In genomic region chr3:96180727-96181477, GRCm38 (mm10) we compare ENCODE assay signal across 8 mouse cellular contexts. TPM values are rescaled to one million over a fixed set of nuclear protein-coding genes. Genes with fewer than 3 reads are reported as not detected.
DNase-seq lines count a peak whose midpoint lies in the region; ATAC-seq and TF ChIP-seq lines count a peak whose summit lies in the region.

Gene Sv2a (plus strand): TSS chr3:96181151.

- under 1% methylated on average over 17 of the region's 23 CpGs for WGBS in embryonic facial prominence, embryonic 13.5 days
- 0% methylated on average over 10 of the region's 23 CpGs for WGBS in hindbrain, embryonic 12.5 days
- 0% methylated on average over 12 of the region's 23 CpGs for WGBS in midbrain, embryonic 13.5 days

- no peaks in the 10 kb centered on the region for H3K9me3 ChIP-seq in embryonic facial prominence, embryonic 13.5 days
- no peaks in the 10 kb centered on the region for H3K9me3 ChIP-seq in hindbrain, embryonic 12.5 days (replicated peaks)
- no peaks in the 10 kb centered on the region for H3K9me3 ChIP-seq in midbrain, embryonic 13.5 days

- peak within 1 kb of the TSS; percentile 79 for H3K9ac ChIP-seq in embryonic facial prominence, embryonic 13.5 days
- H3K9ac ChIP-seq in hindbrain, embryonic 12.5 days, result peak within 1 kb of the TSS; percentile 73
- H3K9ac ChIP-seq in midbrain, embryonic 13.5 days (replicated peaks), result peak within 1 kb of the TSS; percentile 85

- no peak within 1 kb of the TSS for H3K27ac ChIP-seq in gastrocnemius, adult 2 months
- H3K27ac ChIP-seq in embryonic facial prominence, embryonic 13.5 days, result peak within 1 kb of the TSS; percentile 34; the same call in 1 of the 2 replicates
- peak within 1 kb of the TSS; percentile 82 for H3K27ac ChIP-seq in hindbrain, embryonic 12.5 days
- H3K27ac ChIP-seq in midbrain, embryonic 13.5 days, result peak within 1 kb of the TSS; percentile 82

- H3K4me2 ChIP-seq in embryonic facial prominence, embryonic 13.5 days, result peak within 1 kb of the TSS; percentile 81
- peak within 1 kb of the TSS; percentile 75 for H3K4me2 ChIP-seq in hindbrain, embryonic 12.5 days (replicated peaks)
- H3K4me2 ChIP-seq in midbrain, embryonic 13.5 days (replicated peaks), result peak within 1 kb of the TSS; percentile 67

- ATAC-seq in embryonic facial prominence, embryonic 13.5 days (ENCODE audit: insufficient number of reproducible peaks, insufficient read depth, low FRiP score, low TSS enrichment, low read depth), result 0 out of 2 replicates have a peak, but pooled peaks have one; percentile 33
- peak; percentile 68 for ATAC-seq in hindbrain, embryonic 12.5 days (ENCODE audit: low FRiP score)
- ATAC-seq in midbrain, embryonic 13.5 days, result peak; percentile 75

- intact Hi-C loops in gastrocnemius, adult 2 months (cut with DNase I), result no loop called here
- intact Hi-C loops in left cerebral cortex, postnatal 14 days (cut with DNase I), result no loop called here

- no peak for TF ChIP-seq CTCF in gastrocnemius, adult 2 months (IDR thresholded peaks at IDR 0.05)

- no peaks in the 10 kb centered on the region for H3K27me3 ChIP-seq in embryonic facial prominence, embryonic 13.5 days
- H3K27me3 ChIP-seq in hindbrain, embryonic 12.5 days, result no peaks in the 10 kb centered on the region
- no peaks in the 10 kb centered on the region for H3K27me3 ChIP-seq in midbrain, embryonic 13.5 days
- H3K27me3 ChIP-seq in splenic B cell, adult 2 months (ENCODE audit: control insufficient read depth, insufficient read depth, low read length, poor library complexity, severe bottlenecking), result 0 out of 2 replicates have a peak, but pooled peaks cover 2% of the 10 kb centered on the region

- DNase-seq in gastrocnemius, adult 2 months, result peak; percentile 50
- no peak for DNase-seq in gastrocnemius, adult 18-20 months (ENCODE audit: low spot score)
- peak; percentile 79 for DNase-seq in adrenal gland, postnatal 14 days
- DNase-seq in left cerebral cortex, postnatal 14 days (ENCODE audit: low spot score in 2 of 2), result peak; percentile 65 to 74
- peak; percentile 62 for DNase-seq in splenic B cell, adult 2 months (ENCODE audit: low read depth, low spot score)

- H3K36me3 ChIP-seq in embryonic facial prominence, embryonic 13.5 days, result peaks cover 37% of the 10 kb centered on the region
- peaks cover 37% of the 10 kb centered on the region for H3K36me3 ChIP-seq in hindbrain, embryonic 12.5 days
- peaks cover 40% of the 10 kb centered on the region for H3K36me3 ChIP-seq in midbrain, embryonic 13.5 days
- peaks cover 5% of the 10 kb centered on the region; the same call in 1 of the 2 replicates for H3K36me3 ChIP-seq in splenic B cell, adult 2 months (ENCODE audit: control insufficient read depth, insufficient read depth, low read length, poor library complexity, severe bottlenecking)

- peaks cover 28% of the 10 kb centered on the region for H3K4me1 ChIP-seq in embryonic facial prominence, embryonic 13.5 days
- peaks cover 24% of the 10 kb centered on the region for H3K4me1 ChIP-seq in hindbrain, embryonic 12.5 days
- peaks cover 29% of the 10 kb centered on the region for H3K4me1 ChIP-seq in midbrain, embryonic 13.5 days (replicated peaks)

- H3K4me3 ChIP-seq in gastrocnemius, adult 2 months, result peak within 1 kb of the TSS; percentile 69
- peak within 1 kb of the TSS; percentile 62 for H3K4me3 ChIP-seq in embryonic facial prominence, embryonic 13.5 days
- peak within 1 kb of the TSS; percentile 52 for H3K4me3 ChIP-seq in hindbrain, embryonic 12.5 days
- H3K4me3 ChIP-seq in midbrain, embryonic 13.5 days (replicated peaks), result peak within 1 kb of the TSS; percentile 69

RNA-seq across cellular contexts. Expression of gene Sv2a, which starts in this region (rescaled TPM):
- total RNA-seq in gastrocnemius, adult 2 months (2021), result under 1 TPM; 0.25 to 0.26 TPM
- under 1 TPM; 0.17 to 0.21 TPM for total RNA-seq in gastrocnemius, adult 18-20 months (2021)
- 9.0 and 10.4 TPM in 2 replicates for total RNA-seq in adrenal gland, postnatal 14 days (2021)
- polyA plus RNA-seq in embryonic facial prominence, embryonic 13.5 days (2015; fragmentation: Nextera tagmentation; extraction: Ambion mirVana), result 7.6 and 8.7 TPM in 2 replicates
- 44.5 and 44.9 TPM in 2 replicates for polyA plus RNA-seq in hindbrain, embryonic 12.5 days (2016; fragmentation: Nextera tagmentation; extraction: Ambion mirVana)
- 100 to 1,000 TPM; 448 to 477 TPM for total RNA-seq in left cerebral cortex, postnatal 14 days (2021)
- polyA plus RNA-seq in midbrain, embryonic 13.5 days (2015; fragmentation: Nextera tagmentation; extraction: Ambion mirVana), result 68.3 and 72.0 TPM in 2 replicates

Comparison
In these comparisons a context has a peak if more than half of its experiments do, and no peak if none do; other contexts are left out.
1. RNA of gene Sv2a (total RNA-seq): 448 to 477 TPM in left cerebral cortex, postnatal 14 days; 9.0 to 10.4 TPM in adrenal gland, postnatal 14 days, 0.25 to 0.26 TPM in gastrocnemius, adult 2 months and 0.17 to 0.21 TPM in gastrocnemius, adult 18-20 months; every median in the first group is over 10 times any median in the second.
2. Peak in DNase-seq and H3K4me3 ChIP-seq in gastrocnemius, adult 2 months; RNA of the gene not detected or under 1 TPM.
3. Peak in every context shown above with its lines, with median percentiles within 50 percentile points of each other: H3K4me3 ChIP-seq, ATAC-seq, H3K4me2 ChIP-seq and H3K9ac ChIP-seq.